Mouse (Mus musculus): Measurements from ENCODE around the gene Nqo1. TPM values are rescaled to one million over a fixed set of nuclear protein-coding genes. Genes with fewer than 3 reads are reported as not detected.

The Nqo1 gene
- total and polyA plus RNA-seq, 3 experiments, result 0.94 to 23.8 (median 1.9) TPM

- H3K9ac ChIP-seq (ENCODE audit: insufficient read depth, low read depth), result no peak overlapping the region
- no peaks in the 10 kb centered on the region for H3K79me2 ChIP-seq (replicated peaks; ENCODE audit: control insufficient read depth, extremely low read depth, insufficient read depth, poor library complexity, severe bottlenecking)
- no peaks in the 10 kb centered on the region for H3K9me3 ChIP-seq (replicated peaks; ENCODE audit: low read length)
- TF ChIP-seq USF2 (conservative IDR thresholded peaks at IDR 0.05; ENCODE audit: low read depth, low read length), result no peak
- TF ChIP-seq UBTF (IDR thresholded peaks at IDR 0.05; ENCODE audit: low read depth, low read length), result no peak
- no peak for TF ChIP-seq ZC3H11A (IDR thresholded peaks at IDR 0.05; ENCODE audit: low read depth, low read length)
- no peak for TF ChIP-seq RAD21 (IDR thresholded peaks at IDR 0.05; ENCODE audit: low read depth, low read length)
- no peak for TF ChIP-seq BHLHE40 (IDR thresholded peaks at IDR 0.05; ENCODE audit: low read depth, low read length)
- no peak for TF ChIP-seq TBP (conservative IDR thresholded peaks at IDR 0.05; ENCODE audit: low read depth, low read length)
- TF ChIP-seq NRF1 (IDR thresholded peaks at IDR 0.05; ENCODE audit: low read depth, low read length), result no peak
- TF ChIP-seq MAFK (IDR thresholded peaks at IDR 0.05; ENCODE audit: insufficient replicate concordance, low read length), result no peak
- TF ChIP-seq ZNF384 (IDR thresholded peaks at IDR 0.05; ENCODE audit: low read depth, low read length), result no peak
- TF ChIP-seq RCOR1 (conservative IDR thresholded peaks at IDR 0.05; ENCODE audit: low read depth, low read length), result no peak
- no peaks in the 10 kb centered on the region for H3K27me3 ChIP-seq (replicated peaks)
- in situ Hi-C loops (cut with MboI; ENCODE audit: low pct_ligation_motif_present, low pct_unique_long_range_greater_than_20kb, low sequenced_read_pairs) (no loop called here), dilution Hi-C loops (cut with MboI; ENCODE audit: extremely low pct_ligation_motif_present, extremely low pct_unique_long_range_greater_than_20kb, low sequenced_read_pairs) (no loop called here)
- peaks cover 10 to 60% of the 10 kb centered on the region in 2 experiments; a peak in 3 of 4 replicates for H3K4me1 ChIP-seq (ENCODE audit: control insufficient read depth in 1 of 2, insufficient read depth in 2 of 2)
- H3K36me3 ChIP-seq (replicated peaks in 1 of 2; ENCODE audit: control insufficient read depth in 1 of 2, insufficient read depth in 1 of 2, low read length in 1 of 2), result peaks cover 0 to 5% of the 10 kb centered on the region in 2 experiments
- DNase-seq (ENCODE audit: extremely low read depth), result no peak
- no peak overlapping the region for H3K4me3 ChIP-seq (replicated peaks in 1 of 3; ENCODE audit: low read depth in 2 of 3, low read length in 2 of 3, poor library complexity in 1 of 3)
- H3K4me2 ChIP-seq (ENCODE audit: insufficient read depth, low read depth, poor library complexity, severe bottlenecking), result no peak overlapping the region
- no peak overlapping the region for H3K27ac ChIP-seq (ENCODE audit: insufficient read depth, low read depth)
Observed at GRCm38 (mm10) chr8:107401866-107402265, 1.1 kb downstream of the Nqo1 start.

DNA sequence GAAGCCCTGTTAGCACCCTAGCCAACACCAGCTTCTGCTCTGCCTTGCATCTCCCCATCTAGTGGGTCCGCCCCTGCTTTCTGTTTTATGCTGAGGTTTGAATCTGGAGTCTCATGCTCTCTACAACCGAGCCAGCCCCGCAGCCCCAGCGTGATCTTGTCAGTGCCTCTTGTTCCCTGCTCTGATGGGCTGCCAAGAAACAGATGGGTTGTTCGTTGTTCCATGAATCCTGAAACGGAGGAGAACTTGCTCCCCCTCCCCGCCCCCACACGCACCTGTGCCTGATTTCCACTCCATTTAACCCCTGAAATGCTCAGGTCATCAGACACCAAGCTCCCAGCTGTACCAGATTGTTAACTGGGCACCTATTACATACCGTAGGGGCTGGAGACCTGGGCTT lies 3.5 kb downstream of the Nqo1 start:
- no peaks in the 10 kb centered on the region for H3K27me3 ChIP-seq (replicated peaks)
- no peak overlapping the region for H3K4me2 ChIP-seq (ENCODE audit: insufficient read depth, low read depth, poor library complexity, severe bottlenecking)
- H3K4me3 ChIP-seq (replicated peaks in 1 of 3; ENCODE audit: low read depth in 2 of 3, low read length in 2 of 3, poor library complexity in 1 of 3), result no peak overlapping the region
- H3K9ac ChIP-seq (ENCODE audit: insufficient read depth, low read depth), result no peak overlapping the region
- H3K4me1 ChIP-seq (ENCODE audit: control insufficient read depth in 1 of 2, insufficient read depth in 2 of 2), result peaks cover 10 to 56% of the 10 kb centered on the region in 2 experiments; a peak in 3 of 4 replicates
- no peak overlapping the region for H3K27ac ChIP-seq (ENCODE audit: insufficient read depth, low read depth)
- no peaks in the 10 kb centered on the region for H3K79me2 ChIP-seq (replicated peaks; ENCODE audit: control insufficient read depth, extremely low read depth, insufficient read depth, poor library complexity, severe bottlenecking)
- in situ Hi-C loops (cut with MboI; ENCODE audit: low pct_ligation_motif_present, low pct_unique_long_range_greater_than_20kb, low sequenced_read_pairs), result no loop called here
- no peaks in the 10 kb centered on the region for H3K9me3 ChIP-seq (replicated peaks; ENCODE audit: low read length)
- no peak for TF ChIP-seq POLR2AphosphoS2 (IDR thresholded peaks at IDR 0.05; ENCODE audit: low read depth, low read length)
- TF ChIP-seq TCF12 (IDR thresholded peaks at IDR 0.05; ENCODE audit: low read depth, low read length), result no peak
- TF ChIP-seq CTCF (conservative IDR thresholded peaks at IDR 0.05 in 1 of 2, IDR thresholded peaks at IDR 0.05 in 1 of 2; ENCODE audit: low read depth in 2 of 2, low read length in 2 of 2), result no peak
- no peak for DNase-seq (ENCODE audit: extremely low read depth)
- no peaks in the 10 kb centered on the region for H3K36me3 ChIP-seq (replicated peaks in 1 of 2; ENCODE audit: control insufficient read depth in 1 of 2, insufficient read depth in 1 of 2, low read length in 1 of 2)
- dilution Hi-C loops (cut with MboI; ENCODE audit: extremely low pct_ligation_motif_present, extremely low pct_unique_long_range_greater_than_20kb, low sequenced_read_pairs), result no loop called here

GRCm38 (mm10) chr8:107397665-107398064 lies 5.3 kb downstream of the Nqo1 start:
- no peaks in the 10 kb centered on the region for H3K79me2 ChIP-seq (replicated peaks; ENCODE audit: control insufficient read depth, extremely low read depth, insufficient read depth, poor library complexity, severe bottlenecking)
- H3K4me2 ChIP-seq (ENCODE audit: insufficient read depth, low read depth, poor library complexity, severe bottlenecking), result no peak overlapping the region
- TF ChIP-seq HCFC1 (IDR thresholded peaks at IDR 0.05; ENCODE audit: low read depth, low read length), result no peak
- TF ChIP-seq JUN (IDR thresholded peaks at IDR 0.05; ENCODE audit: insufficient read depth, low read depth, low read length), result no peak
- no peak for TF ChIP-seq USF2 (conservative IDR thresholded peaks at IDR 0.05; ENCODE audit: low read depth, low read length)
- TF ChIP-seq MXI1 (IDR thresholded peaks at IDR 0.05; ENCODE audit: low read depth, low read length), result no peak
- TF ChIP-seq BHLHE40 (IDR thresholded peaks at IDR 0.05; ENCODE audit: low read depth, low read length), result no peak
- TF ChIP-seq MYC (IDR thresholded peaks at IDR 0.05; ENCODE audit: low read depth, low read length), result no peak
- no peak for TF ChIP-seq RCOR1 (conservative IDR thresholded peaks at IDR 0.05; ENCODE audit: low read depth, low read length)
- no peak for TF ChIP-seq TCF12 (IDR thresholded peaks at IDR 0.05; ENCODE audit: low read depth, low read length)
- no peak for TF ChIP-seq POLR2A (IDR thresholded peaks at IDR 0.05; ENCODE audit: low read depth, low read length)
- no peak for TF ChIP-seq POLR2AphosphoS2 (IDR thresholded peaks at IDR 0.05; ENCODE audit: low read depth, low read length)
- TF ChIP-seq NELFE (IDR thresholded peaks at IDR 0.05; ENCODE audit: low read depth, low read length), result no peak
- no peak for TF ChIP-seq NRF1 (IDR thresholded peaks at IDR 0.05; ENCODE audit: low read depth, low read length)
- no peak for TF ChIP-seq USF1 (IDR thresholded peaks at IDR 0.05; ENCODE audit: low read depth, low read length)
- TF ChIP-seq MAX (IDR thresholded peaks at IDR 0.05; ENCODE audit: low read length), result no peak
- no peak for TF ChIP-seq ZC3H11A (IDR thresholded peaks at IDR 0.05; ENCODE audit: low read depth, low read length)
- no peak for TF ChIP-seq ETS1 (conservative IDR thresholded peaks at IDR 0.05; ENCODE audit: low read depth, low read length)
- dilution Hi-C loops (cut with MboI; ENCODE audit: extremely low pct_ligation_motif_present, extremely low pct_unique_long_range_greater_than_20kb, low sequenced_read_pairs), result no loop called here
- in situ Hi-C loops (cut with MboI; ENCODE audit: low pct_ligation_motif_present, low pct_unique_long_range_greater_than_20kb, low sequenced_read_pairs), result no loop called here
- H3K4me3 ChIP-seq (replicated peaks in 1 of 3; ENCODE audit: low read depth in 2 of 3, low read length in 2 of 3, poor library complexity in 1 of 3), result no peak overlapping the region
- H3K9me3 ChIP-seq (replicated peaks; ENCODE audit: low read length), result no peaks in the 10 kb centered on the region
- H3K9ac ChIP-seq (ENCODE audit: insufficient read depth, low read depth), result no peak overlapping the region
- H3K27me3 ChIP-seq (replicated peaks), result no peaks in the 10 kb centered on the region
- DNase-seq (ENCODE audit: extremely low read depth), result no peak
- no peaks in the 10 kb centered on the region for H3K36me3 ChIP-seq (replicated peaks in 1 of 2; ENCODE audit: control insufficient read depth in 1 of 2, insufficient read depth in 1 of 2, low read length in 1 of 2)
- H3K27ac ChIP-seq (ENCODE audit: insufficient read depth, low read depth), result no peak overlapping the region
- peaks cover 10 to 37% of the 10 kb centered on the region in 2 experiments; a peak in 3 of 4 replicates for H3K4me1 ChIP-seq (ENCODE audit: control insufficient read depth in 1 of 2, insufficient read depth in 2 of 2)

Data from CH12.LX (cell line).